Mouse (Mus musculus) cerebellum, postnatal 25 days (tissue): ENCODE measurements around the gene Ryr3.
A peak's percentile ranks its signal among the peaks of the same experiment; 100 is the strongest.

ENCODE experiments used
- DNase-seq, 2 experiments: peaks; one replicate each; pipeline ENCODE4 v3.0.0; 2021; ENCODE audit warnings: mixed read lengths in 2 of 2

The Ryr3 gene

DNA sequence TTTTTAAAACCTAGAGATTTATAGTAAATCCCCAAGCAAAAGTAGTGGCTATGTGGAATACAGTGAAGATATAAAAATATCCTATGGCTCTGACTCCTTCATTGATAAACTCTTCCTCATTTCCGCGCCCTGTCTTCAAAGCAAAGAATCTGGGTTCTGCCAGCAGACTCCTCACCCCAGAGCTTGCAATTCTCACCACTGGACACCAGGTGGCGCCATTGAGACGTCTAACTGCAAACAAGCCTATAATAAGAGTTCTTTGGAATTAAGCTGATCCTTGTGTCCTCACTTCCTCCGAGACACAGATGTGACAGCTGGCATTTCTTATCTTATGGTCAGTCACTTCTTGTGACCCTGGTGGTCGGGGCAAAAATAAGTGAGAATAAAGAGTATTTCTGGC is 442.1 kb downstream of the Ryr3 start:
- DNase-seq = peak; percentile 75 to 77

DNA sequence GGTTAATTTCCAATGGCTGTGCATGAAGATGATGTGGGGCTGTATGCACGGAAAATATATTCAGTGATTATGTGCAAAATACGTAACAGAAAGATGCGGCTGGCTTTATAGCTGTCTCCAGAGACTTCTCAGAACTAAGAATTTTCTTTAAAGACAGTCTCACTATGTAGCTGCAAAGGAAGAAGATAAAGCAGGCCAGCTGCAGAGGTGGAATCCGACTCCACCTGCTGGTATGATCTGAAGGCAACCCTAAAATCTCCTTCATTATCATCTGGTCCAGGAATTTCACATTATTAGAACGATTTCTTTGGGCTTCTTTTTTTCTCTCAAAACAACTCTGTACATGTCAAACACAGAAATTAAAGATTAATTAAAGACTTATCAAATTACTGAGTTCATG is 449.2 kb downstream of the Ryr3 start:
- peak in 1 of 2 experiments; percentile 19 for DNase-seq

DNA sequence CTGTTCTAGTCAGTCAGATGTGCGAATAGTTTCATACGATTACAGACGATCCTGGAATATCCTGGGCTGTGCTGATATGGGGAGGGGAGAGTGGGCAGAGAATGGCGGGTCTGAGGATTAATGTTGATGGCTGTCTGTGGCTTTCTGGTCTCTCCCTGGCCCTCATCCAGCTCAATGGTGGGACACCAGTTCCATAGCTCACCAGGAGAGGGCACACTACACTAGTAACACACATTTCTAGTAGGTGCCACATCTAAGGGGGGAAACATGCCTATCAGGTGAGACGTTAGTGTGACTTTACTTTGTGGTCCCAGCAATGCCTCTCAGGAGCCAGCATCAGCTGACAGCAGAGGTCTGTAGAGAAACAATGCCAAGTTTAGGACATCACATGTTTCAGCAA is 451.9 kb downstream of the Ryr3 start:
- peak in 1 of 2 experiments; percentile 35 for DNase-seq

DNA sequence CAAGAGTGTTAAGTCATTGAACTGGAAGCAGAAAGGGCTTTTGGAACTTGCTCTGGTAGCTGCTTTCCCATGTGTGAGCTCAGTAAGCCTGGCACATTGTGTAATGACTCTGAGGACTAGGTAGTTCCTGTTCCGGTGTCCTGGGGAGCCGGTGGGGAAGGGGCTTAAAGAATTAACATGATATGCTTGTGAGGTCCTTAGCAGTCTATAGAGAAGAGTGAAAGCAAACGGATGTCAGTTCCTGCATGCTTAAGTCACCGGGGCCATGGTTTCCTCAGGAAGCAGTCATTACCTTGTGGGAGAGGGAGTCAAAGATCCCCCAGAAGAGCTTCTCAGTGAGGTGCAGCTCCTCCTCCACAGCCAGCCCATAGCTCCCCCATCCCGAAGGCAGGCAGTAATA is 452.6 kb downstream of the Ryr3 start:
- no peak for DNase-seq

DNA sequence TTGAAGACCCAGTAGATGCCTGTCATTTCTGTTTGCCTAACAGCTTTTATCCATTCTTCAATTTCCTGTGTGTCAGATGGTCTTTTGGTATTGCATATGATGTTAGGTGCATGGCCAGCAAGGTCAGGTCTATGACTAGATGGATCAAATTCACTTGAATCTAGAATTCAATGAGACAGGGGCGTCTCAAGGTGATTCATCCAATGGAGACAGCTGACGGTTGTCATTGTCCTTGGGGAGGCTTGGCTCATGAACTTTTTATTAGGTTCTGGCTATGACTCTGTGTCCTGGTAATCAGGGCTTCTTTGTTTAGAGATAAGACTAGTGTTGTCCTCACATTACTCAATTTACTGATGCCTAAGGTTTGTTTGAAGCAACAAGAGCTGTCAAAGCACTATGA is 454.9 kb downstream of the Ryr3 start:
- DNase-seq = no peak

DNA sequence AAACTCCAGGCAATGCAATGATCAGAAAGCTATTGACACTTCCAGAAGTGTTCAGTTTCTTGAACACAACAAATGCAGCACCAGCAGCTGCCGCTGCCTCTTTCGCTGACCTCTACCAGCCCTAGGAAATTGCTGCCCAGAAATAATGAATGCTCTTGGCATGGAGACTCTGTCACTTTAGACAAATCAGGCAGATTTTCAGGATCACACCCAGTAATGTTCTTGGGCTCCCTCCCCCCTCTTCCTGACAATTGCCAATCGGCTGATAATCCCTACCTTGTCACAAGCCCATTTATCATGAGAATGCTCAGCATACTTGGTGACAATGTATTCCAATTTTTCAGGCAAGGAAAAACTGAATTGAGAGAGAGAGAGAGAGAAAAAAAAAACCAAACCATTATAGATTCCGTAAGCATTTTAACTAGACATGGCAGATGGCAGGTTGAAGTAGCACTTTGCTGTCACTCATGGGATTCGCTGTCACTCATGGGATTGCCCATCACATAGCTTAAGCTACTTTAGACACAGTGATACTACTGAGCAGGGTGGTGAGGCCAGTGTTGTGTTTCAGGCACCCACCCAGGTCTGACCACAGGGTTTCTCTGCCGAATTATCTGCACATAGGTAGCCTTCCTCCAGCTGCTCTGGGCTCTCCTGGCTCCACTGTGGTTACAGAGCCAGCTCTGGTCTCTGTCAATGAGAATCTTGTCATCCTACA is 455.5 kb downstream of the Ryr3 start:
- no peak for DNase-seq

DNA sequence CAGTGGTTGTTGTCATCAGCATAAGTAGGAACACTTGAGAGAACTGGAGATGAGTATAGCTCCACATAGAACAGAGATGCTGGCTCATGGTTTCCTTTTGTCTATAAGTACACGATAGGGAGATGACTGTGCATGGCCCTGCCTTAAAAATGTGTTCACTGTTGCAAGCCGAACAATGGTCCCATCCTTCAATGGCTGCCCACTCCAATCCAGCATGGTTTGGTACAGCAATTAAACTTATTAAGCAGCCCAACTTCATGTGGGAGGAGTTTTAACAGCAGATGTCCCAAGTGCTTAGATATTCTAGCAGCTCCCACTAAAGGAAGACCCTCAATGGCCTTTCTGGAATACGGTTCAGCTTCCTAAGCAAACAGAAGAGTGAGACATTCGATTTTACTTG is 456.2 kb downstream of the Ryr3 start:
- no peak for DNase-seq

DNA sequence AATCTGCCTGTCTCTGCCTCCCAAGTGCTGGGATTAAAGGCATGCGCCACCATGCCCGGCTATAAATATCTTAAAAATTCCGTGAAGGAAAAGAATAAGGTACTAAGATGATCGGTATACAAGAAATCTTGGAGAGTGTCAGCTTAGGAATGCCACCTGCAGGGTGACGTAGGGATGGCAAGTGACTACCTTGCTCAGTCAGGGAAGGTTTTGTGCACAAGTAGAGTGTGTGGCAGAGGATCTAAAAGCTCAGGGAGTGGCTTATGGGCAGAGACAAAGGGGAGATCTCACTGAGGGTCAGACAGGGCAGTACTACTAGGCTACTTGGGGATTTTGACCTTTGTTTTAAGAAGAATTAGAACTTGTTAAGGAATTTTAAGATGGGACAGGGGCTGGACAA is 457.2 kb downstream of the Ryr3 start:
- DNase-seq = peak in 1 of 2 experiments; percentile 7

DNA sequence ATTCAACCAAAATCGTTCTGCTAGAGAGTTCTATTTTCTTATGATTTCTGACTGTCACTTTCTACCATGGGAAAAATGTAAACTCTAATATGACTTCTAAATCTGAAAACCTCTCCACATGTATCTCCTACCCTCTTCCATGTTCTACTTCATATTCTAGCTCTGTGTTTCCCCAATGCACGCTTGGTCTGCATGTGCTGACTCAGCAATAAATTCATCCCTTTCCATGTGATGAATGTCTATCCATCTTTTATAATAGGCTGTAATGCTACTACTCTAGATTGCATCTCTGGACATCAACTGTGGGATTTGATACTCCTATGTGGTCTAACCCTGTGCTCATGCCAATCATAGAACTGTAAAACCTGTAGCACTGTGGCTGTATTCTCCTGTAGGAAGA is 458.2 kb downstream of the Ryr3 start:
- no peak for DNase-seq

DNA sequence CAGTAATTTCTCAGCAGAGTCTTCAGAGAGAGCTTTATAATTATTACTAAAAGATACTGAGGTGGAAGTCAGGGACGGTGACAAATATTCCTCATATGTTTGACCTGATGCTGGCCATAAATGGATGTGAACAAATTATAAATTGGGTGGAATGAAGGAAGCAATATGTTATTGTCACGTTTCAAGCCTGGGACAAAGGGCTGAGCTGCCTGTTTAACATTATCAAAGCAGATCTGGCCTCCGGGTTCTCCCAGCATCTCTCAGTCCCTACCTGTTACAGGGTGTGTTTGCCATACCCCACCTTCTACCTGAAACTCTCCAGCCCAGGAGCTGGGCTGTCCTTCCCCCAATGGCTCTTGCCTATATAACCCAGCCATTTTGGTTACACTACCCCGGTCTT is 463.6 kb downstream of the Ryr3 start:
- no peak for DNase-seq

DNA sequence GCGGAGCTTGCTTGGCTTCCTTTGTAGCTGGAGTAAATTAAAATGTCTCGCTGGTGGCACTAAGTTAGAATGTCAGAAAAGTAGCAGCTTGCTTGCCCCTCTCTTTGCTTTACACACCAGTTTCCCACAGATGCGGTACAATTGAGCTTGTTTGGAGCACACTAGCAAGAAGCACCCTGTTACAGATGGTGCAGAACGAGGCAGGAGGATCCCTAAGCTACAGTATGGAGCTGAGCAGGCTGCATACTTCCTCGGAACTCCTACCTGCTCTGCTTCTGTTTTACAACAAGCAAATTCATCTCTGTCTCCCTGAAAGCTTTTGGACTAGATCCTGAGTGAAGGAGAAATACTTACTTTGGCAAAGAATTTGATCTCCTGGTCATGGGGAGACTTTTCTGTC is 465.5 kb downstream of the Ryr3 start:
- DNase-seq = no peak

DNA sequence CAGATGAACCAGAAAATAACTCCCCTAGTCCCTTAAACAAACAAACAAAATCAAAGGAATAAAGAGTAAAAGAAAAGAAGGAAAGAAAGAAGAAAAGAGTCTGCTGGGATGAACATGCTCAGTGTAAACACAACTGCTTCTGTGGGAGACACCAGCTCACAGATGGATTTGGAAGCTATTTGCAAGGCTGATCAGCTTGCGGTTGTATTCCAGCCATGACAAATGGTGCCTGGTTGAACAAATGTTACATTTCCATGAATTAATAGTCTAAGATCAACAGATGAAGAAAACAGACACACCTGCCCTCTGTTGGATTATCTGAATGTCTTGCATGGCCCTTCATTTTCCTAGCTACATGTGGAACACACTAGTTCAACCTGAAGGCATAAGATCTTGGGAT is 468.4 kb downstream of the Ryr3 start:
- no peak for DNase-seq

DNA sequence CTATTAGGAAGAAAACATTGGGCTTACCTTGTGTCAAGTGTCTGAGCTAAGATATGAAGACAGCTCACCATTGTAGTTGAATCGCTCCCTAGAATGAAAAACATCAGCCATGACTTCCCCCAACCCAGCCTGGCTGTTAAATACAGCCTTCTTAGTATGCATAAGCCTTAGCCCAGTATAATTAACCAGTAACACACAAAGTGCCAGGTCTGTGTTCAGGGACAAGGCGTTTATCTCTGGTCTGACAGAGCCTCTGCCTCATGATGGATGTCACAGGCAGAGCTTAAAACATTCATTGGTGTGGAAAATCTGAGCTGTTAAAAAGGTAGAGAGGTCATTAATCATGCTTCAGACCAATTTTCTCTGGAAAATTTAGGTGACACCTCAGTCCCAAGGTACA is 484.0 kb downstream of the Ryr3 start:
- DNase-seq = no peak

DNA sequence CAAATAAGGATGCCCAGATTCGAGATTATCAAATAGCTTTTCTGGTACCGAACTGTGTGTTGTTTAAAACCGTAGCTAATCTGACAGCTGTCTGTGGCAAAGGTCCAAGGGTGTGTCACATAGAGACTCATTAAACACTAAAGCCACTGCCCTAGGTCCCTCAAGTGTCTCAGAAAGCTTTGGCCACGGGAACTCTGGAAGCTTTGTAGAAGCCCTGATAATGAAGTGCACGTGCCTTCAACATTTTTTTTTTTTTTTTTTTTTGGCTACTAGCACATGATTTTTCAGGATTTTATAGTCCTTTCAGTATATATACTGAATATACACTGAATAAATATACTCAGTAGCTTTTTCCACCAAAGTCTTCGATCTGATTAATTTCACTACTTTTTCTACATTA is 489.1 kb downstream of the Ryr3 start:
- DNase-seq = no peak

DNA sequence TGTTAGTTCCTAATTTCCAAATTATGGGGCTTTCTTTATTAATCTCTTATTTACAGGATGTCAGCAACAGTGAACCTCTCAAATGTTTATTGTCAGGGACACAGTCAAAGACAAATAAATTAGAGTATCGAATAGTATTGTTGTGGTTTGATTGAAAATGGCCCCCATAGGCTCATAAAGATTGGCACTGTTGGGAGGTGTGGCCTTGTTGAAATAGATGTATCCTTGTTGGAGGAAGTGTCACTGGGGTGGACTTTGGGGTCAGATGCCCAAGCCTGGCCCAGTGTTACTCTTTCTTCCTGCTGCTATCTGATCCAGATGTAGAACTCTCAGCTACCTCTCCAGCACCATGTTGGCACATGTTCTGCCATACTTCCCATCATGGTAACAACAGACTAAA is 495.7 kb downstream of the Ryr3 start:
- no peak for DNase-seq

DNA sequence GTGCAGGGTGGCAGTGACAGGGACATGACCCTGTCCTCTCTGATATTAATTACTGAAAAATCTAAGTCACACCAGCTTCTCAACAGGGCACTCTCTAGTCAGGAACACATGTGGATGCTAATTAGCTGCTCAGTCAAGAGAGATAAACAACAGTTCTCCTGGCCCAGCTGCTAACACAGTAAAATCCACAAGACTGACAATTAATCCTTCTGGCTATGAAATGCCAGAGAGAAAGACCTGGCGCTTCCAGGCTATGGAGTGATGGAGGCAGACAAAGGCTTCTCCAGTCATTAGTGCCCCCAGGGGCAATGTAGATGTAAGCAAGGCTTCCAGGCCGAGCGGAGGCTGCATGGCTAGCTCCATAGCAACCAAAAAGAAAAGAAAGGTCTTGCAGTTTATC is 496.2 kb downstream of the Ryr3 start:
- no peak for DNase-seq

DNA sequence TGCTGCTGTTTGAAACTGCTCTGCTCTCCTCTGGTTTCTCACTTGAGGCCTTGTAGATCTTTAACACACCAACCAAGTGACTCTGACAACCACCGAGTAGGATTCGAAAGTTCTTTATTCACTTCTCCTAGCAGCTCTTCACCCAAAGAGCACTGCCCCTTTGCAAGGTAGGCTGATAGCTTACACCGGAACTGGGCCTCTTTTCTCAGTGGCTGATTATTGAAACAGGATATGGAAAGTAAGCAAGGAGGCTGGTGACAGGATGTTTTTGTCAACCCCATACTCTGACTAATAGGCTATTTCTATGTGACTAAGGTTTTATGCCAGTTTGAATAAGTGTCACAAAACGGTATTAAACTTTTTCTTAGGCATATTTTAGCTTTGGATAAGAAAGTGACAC is 502.2 kb downstream of the Ryr3 start:
- DNase-seq = no peak

DNA sequence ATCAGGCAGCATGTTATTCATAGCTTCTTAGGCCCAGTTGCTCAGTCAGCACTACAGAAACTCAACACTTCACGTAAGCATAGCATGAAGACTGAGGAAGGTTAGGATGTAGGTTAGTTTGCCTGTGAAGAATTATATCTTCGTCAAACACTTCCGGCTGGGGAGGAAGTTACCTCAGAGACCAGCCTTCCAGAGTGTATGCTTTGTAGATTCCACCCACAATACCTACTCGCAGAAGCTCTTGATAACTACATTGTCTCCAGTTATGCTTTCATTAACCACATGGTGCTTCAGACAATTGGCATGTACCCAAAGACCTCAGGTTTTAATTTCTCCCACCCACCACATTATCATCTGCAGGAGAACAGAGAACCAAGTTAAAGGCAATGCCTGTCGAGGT is 535.1 kb downstream of the Ryr3 start:
- no peak for DNase-seq

DNA sequence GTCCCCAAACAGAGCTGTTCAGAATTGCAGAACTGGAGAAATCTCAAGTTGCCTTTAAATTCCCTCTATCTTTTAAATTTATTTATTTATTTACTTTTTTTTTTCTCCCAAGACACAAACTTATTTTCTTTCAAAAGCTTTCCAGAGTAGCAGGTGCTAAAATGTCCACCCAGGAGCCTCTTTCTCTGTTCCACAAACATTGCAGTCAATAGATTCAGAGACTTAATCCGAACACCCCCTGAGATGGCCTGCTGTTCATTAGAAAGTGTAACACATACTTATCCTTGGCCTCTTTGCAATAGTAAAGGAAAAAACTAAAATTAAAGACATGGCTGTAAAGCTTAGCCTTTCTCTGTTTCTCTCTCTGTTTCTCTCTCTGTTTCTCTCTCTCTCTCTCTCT is 539.6 kb downstream of the Ryr3 start:
- DNase-seq = no peak

DNA sequence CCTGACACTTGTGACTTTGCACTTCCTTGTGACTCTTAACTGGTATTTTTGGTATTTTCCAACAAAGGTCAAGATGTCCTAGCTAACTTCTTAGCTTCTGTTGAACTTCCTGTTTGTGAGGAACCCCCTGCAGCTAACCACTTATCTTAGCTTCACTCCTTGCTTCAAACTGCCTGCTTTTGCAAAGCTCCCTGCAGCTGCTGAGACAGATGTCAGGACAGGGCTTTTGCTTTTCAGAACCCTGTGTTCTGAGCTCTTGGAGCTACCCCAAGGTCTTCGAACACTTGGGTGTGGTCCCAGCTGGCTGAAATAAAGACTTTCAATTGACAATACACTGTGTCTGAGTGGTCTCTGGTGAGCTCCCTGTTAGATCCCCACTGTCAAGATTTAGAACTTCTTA is 540.2 kb downstream of the Ryr3 start:
- DNase-seq = no peak

DNA sequence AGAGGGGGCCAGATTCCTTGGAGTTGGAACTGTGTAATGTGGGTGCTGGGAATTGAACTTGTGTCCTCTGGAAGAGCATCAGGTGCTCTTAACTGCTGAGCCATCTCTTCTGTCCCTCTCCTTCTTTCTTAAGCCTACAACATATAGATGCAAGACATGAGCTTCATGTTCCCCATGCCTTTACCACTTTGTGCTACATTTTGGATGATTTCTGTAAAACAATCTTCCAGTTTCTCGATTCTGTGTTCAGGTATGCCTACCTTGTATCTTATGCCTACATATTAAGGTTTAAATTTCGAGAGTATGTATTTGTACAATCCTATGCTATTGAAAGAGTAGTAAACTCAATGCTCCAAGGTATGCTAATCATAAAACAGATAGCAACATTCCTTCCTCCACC is 540.7 kb downstream of the Ryr3 start:
- DNase-seq = no peak

DNA sequence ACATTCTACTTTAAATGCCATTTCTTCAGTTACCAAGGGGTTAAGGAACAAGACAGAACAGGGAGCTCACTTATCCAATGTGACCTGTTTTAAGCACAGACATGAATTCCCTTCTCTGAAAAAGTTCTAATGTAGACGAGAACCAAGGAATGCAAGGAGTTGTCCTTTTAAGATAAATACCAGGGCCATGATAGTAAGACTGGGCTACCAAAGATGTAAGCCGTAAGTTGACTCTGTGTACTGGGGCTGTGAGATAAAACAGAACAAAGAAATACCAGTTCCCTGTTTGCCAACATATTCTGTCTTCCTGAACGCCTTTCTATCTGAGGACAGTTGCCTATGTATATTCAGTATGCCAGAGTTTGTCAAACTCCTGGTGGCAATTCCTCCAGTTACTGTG is 547.4 kb downstream of the Ryr3 start:
- DNase-seq = no peak

DNA sequence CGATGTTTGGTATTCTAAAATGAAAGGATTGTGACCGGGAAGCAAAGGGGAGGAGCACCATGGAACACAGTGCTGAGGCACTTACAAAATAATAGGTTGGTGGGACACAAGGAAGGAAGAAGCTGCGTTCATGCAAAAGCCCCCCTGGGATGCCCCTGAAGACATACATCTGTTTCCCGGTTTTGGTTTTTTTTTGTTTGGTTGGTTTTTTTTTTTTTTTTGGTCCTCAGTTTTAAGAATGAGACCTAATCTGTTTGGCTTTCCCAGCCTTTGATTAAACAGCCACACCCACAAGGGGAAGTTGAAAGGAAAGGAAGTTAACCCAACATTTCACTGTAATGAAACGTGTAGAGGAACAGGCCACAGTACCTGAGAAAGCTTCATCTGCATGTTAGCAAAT is 560.8 kb downstream of the Ryr3 start:
- DNase-seq = no peak

DNA sequence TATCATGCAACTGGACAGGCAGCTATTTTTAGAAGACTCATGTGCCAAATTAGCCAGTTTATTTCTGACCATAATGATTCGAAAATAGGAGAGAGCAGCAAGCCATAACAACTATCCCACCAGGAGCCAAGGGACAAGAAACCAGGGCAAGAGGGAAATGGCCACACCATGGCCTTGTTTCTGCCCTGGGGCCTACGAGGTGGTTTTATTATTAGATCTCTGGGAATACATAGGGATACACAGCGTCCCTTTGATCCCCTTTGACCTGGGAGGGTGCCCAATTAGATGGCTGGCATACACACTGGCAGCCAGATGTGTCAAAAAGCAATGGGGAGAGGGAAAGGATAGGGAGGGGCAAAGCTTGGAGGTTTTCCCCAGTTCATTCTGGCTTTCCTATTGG is 563.1 kb downstream of the Ryr3 start:
- no peak for DNase-seq

DNA sequence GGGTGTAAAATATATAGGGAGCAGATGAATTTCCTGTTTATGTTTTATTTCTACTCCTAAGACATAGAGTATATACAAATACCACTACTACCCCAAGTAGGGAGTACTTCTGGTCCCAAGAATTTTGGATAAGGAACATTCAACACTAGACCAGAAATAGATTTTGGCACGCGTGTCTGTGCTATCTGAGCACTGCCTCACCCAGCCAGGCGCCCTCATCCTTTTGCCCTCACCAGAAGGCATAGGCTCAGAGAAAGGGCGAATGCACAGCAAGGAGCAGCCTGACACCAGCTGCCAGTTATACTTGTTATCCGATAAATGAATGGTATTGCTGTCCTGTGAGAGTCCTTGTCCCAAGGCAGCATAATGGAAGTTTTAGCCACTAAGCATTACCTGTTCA is 579.7 kb downstream of the Ryr3 start:
- DNase-seq = peak; percentile 66 to 80

DNA sequence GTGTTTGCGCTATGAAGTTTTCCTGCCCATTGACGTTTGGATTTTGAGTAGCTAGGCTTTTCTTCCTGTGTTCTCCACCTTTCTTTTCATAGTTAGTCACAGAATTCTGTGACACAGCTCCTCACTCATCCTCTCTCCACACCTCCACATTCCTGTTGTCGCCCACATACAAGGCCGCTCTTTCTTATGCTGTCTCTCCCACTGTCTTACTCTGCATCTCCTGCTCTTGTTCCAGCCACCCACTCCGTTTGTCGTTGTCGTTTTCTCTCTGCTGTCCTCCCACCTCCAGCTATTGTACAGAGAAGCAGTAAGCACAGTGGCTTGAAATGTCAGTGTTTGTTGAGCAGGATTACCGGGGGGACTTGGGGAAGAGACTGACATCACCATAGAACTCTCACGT is 584.4 kb downstream of the Ryr3 start:
- no peak for DNase-seq
